Mouse (Mus musculus) kidney, embryonic 14.5 days (tissue): ENCODE data around the gene Med12l. TPM values are rescaled to one million over a fixed set of nuclear protein-coding genes. Genes with fewer than 3 reads are reported as not detected.

Experiments used
- ATAC-seq: fragments of 200-750 bp; cut with Nextera tagmentation; 2 replicates; pipeline ENCODE4 v1.8.0; 2017; ENCODE audit warnings: moderate number of reproducible peaks, mild to moderate bottlenecking, moderate TSS enrichment, moderate library complexity; ENCODE audit not compliant: low FRiP score, low TSS enrichment
- H3K27ac ChIP-seq: fragments of 300-500 bp; sonication (generic); 2 replicates; pipeline ENCODE4 v1.5.1; 2014; ENCODE audit warnings: low read depth, mild to moderate bottlenecking, low read length, moderate library complexity, mixed read lengths
- H3K27me3 ChIP-seq: fragments of 300-500 bp; sonication (generic); 2 replicates; pipeline ENCODE4 v1.6.1; 2014; ENCODE audit warnings: mild to moderate bottlenecking, low read length; ENCODE audit not compliant: control insufficient read depth, insufficient read depth
- H3K36me3 ChIP-seq: fragments of 300-500 bp; sonication (generic); 2 replicates; pipeline ENCODE4 v1.6.1; 2014; ENCODE audit warnings: low read length, mixed read lengths; ENCODE audit not compliant: control insufficient read depth, insufficient read depth
- H3K4me1 ChIP-seq: fragments of 300-500 bp; sonication (generic); 2 replicates; pipeline ENCODE4 v1.6.1; 2014; ENCODE audit warnings: low read length, mixed read lengths; ENCODE audit not compliant: control insufficient read depth, insufficient read depth
- H3K4me2 ChIP-seq: fragments of 300-500 bp; sonication (generic); replicated peaks from 2 replicates; pipeline ENCODE4 v1.6.1; 2014; ENCODE audit warnings: low read depth, mild to moderate bottlenecking, low read length
- H3K4me3 ChIP-seq: fragments of 300-500 bp; sonication (generic); 2 replicates; pipeline ENCODE4 v1.5.1; 2014; ENCODE audit warnings: mild to moderate bottlenecking, low read length
- H3K9ac ChIP-seq: fragments of 300-500 bp; sonication (generic); 2 replicates; pipeline ENCODE4 v1.6.1; 2014; ENCODE audit warnings: low read depth, mild to moderate bottlenecking, low read length, moderate library complexity
- H3K9me3 ChIP-seq: fragments of 300-500 bp; sonication (generic); 2 replicates; pipeline ENCODE4 v1.6.1; 2016; ENCODE audit warnings: low read length; ENCODE audit not compliant: control insufficient read depth
- WGBS: fragments of 180-500 bp; shearing (Covaris S2); extraction: QIAGEN DNeasy Blood & Tissue Kit; methylation state at CpG from one replicate; pipeline ENCODE4 v1.1.7; 2014; 5-methylcytosine and 5-hydroxymethylcytosine counted together
- polyA plus RNA-seq: library from polyadenylated mRNA; unstranded; fragments of >200 nt; fragmentation: Nextera tagmentation; extraction: Ambion mirVana; gene quantifications from 2 replicates; pipeline ENCODE4 v1.2.1, GENCODE M21; 2014

Gene Med12l
- polyA plus RNA-seq, 1 experiment from 2014 or later = 4.1 TPM

DNA sequence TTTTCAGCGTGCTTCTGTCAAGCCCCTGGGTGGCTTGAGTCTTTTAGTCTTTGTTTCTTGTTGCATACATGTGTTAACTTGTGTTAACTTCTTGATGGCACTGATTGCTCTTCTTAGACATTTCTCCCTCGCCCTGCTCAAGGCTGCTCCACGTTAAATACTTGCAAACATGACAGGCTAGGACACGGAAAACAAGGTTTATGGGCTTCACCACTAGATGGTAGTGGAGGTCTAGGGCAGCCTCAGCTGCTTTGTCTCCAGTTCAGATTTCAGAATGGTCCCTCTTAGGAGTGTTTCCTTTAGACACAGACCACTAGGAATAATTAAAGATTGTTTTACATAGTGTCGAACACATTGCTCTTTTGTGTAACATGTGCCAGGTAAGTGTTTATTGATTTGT, 169.6 kb downstream of the Med12l start:
- H3K9me3 ChIP-seq = no peaks in the 10 kb centered on the region
- no peak overlapping the region for H3K9ac ChIP-seq
- peaks cover 3% of the 10 kb centered on the region; the same call in 1 of the 2 replicates for H3K4me1 ChIP-seq
- H3K4me3 ChIP-seq = no peak overlapping the region
- H3K27me3 ChIP-seq = no peaks in the 10 kb centered on the region
- H3K4me2 ChIP-seq = no peak overlapping the region
- H3K27ac ChIP-seq = no peak overlapping the region
- ATAC-seq = peak; percentile 46; the same call in 1 of the 2 replicates
- 34% methylated on average over 5 of the region's 5 CpGs for WGBS
- no peaks in the 10 kb centered on the region for H3K36me3 ChIP-seq

- Histone ChIP-seq H3K36me3 (no peaks in the 10 kb centered on the region), H3K9ac (no peak overlapping the region), H3K4me2 (no peak overlapping the region), H3K4me1 (no peaks in the 10 kb centered on the region), H3K4me3 (no peak overlapping the region), H3K27ac (no peak overlapping the region), H3K27me3 (no peaks in the 10 kb centered on the region), H3K9me3 (no peaks in the 10 kb centered on the region)
- ATAC-seq = no peak
- WGBS = 83% methylated on average over 5 of the region's 5 CpGs
Measured at GRCm38 (mm10) chr3:59176871-59177270, 171.2 kb downstream of the Med12l start.

DNA sequence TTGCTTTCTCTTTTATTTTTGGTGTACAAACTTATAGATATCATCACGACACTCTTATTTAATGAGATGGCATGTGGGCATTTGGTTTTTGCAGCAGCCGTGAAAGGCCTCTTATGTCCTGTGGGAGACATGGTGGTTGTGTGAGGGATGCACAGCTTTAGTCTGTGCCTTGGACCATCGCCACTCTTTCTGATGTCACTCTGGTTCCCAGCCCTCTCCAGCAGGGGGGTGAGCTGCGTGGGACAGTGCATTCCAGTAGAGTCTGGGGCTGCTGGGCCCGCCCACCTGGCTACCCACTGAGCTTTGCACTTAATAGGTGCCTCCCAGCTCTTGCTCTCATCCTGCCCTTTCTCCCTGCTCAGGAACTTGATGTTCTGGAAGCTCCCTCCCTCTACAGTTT, 175.5 kb downstream of the Med12l start:
- H3K36me3 ChIP-seq = no peaks in the 10 kb centered on the region
- H3K4me1 ChIP-seq = no peaks in the 10 kb centered on the region
- H3K4me2 ChIP-seq = no peak overlapping the region
- H3K27me3 ChIP-seq = no peaks in the 10 kb centered on the region
- no peak overlapping the region for H3K4me3 ChIP-seq
- WGBS = 73% methylated on average over 5 of the region's 5 CpGs
- no peak for ATAC-seq
- no peak overlapping the region for H3K9ac ChIP-seq
- no peak overlapping the region for H3K27ac ChIP-seq
- no peaks in the 10 kb centered on the region for H3K9me3 ChIP-seq

DNA sequence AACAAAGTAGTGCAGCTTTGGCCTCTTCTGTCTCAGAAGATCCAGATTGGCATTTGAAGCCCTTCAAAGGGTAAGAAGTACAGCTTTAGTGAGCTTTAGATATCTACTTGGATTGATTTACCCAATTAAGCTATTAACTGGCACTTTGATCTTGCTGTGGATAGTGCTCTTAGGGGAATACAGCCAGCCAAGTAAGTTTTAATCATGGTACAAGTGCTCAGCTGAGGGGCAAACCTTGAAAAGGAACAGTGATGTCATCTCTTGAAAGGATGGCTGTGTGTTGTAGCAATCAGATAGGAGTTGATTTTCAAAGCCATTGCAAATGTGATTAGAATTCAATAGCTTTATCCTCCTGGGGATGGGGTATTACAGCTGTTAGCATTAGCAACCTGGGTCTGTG, 176.5 kb downstream of the Med12l start:
- no peaks in the 10 kb centered on the region for H3K27me3 ChIP-seq
- H3K27ac ChIP-seq = no peak overlapping the region
- no peaks in the 10 kb centered on the region for H3K9me3 ChIP-seq
- ATAC-seq = no peak
- H3K36me3 ChIP-seq = no peaks in the 10 kb centered on the region
- no peaks in the 10 kb centered on the region for H3K4me1 ChIP-seq
- H3K4me3 ChIP-seq = no peak overlapping the region
- no peak overlapping the region for H3K4me2 ChIP-seq
- no peak overlapping the region for H3K9ac ChIP-seq

DNA sequence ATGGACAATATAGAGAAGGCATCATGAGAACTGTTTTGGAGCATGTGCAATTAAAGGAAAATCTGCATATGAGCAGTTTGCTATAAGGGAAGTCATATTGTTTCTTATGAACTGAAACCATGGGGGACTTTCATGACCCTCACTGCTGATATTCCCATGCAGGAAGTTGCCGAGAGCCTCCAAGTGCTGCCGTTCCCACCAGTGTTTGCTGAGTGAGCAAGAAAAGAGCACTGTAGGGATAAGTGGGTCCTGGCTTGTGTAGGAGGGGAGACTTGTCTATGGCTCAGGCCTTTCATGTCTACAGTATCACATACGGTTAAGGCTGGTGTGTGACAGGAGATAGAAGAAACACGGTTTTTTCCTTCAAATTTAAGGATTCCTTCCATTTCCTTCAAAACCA, 180.0 kb downstream of the Med12l start:
- ATAC-seq = no peak
- Histone ChIP-seq H3K4me1 (no peaks in the 10 kb centered on the region), H3K4me2 (no peak overlapping the region), H3K27me3 (no peaks in the 10 kb centered on the region), H3K36me3 (no peaks in the 10 kb centered on the region), H3K27ac (no peak overlapping the region), H3K4me3 (no peak overlapping the region), H3K9ac (no peak overlapping the region), H3K9me3 (no peaks in the 10 kb centered on the region)
- WGBS = 84% methylated on average over 4 of the region's 4 CpGs

DNA sequence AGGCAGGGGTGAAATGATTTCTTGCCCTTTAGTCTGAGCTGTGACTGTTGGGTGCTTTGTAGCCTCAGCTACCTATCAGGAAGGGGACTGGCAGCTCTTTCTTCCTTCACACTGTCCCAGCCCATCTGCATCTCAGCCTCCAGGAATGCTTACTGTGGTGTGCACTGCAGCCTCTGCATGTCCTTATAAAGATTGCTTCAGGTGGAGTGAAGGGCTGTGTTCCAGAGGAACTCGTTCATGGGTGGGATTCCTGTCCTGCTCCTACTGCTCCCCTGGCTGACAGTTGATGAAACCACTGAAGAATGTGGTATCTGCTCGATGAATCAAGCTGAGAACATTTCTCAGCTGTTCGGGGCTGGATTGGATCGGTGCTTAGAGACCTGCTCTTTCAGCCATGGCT, 181.7 kb downstream of the Med12l start:
- Histone ChIP-seq H3K4me3 (no peak overlapping the region), H3K4me1 (no peaks in the 10 kb centered on the region), H3K27ac (no peak overlapping the region), H3K4me2 (no peak overlapping the region), H3K27me3 (no peaks in the 10 kb centered on the region), H3K9me3 (no peaks in the 10 kb centered on the region), H3K9ac (no peak overlapping the region), H3K36me3 (no peaks in the 10 kb centered on the region)
- WGBS = 85% methylated on average over 4 of the region's 4 CpGs
- no peak for ATAC-seq

GRCm38 (mm10) chr3:59191674-59192073, 186.0 kb downstream of the Med12l start:
- 98% methylated on average over 6 of the region's 6 CpGs for WGBS
- no peak overlapping the region for H3K4me3 ChIP-seq
- H3K4me1 ChIP-seq = no peaks in the 10 kb centered on the region
- no peak overlapping the region for H3K4me2 ChIP-seq
- H3K9me3 ChIP-seq = no peaks in the 10 kb centered on the region
- no peak for ATAC-seq
- no peaks in the 10 kb centered on the region for H3K27me3 ChIP-seq
- no peak overlapping the region for H3K27ac ChIP-seq
- H3K36me3 ChIP-seq = no peaks in the 10 kb centered on the region
- no peak overlapping the region for H3K9ac ChIP-seq

- Histone ChIP-seq H3K27me3 (no peaks in the 10 kb centered on the region), H3K4me3 (no peak overlapping the region), H3K4me1 (no peaks in the 10 kb centered on the region), H3K4me2 (no peak overlapping the region), H3K9ac (no peak overlapping the region), H3K9me3 (no peaks in the 10 kb centered on the region), H3K36me3 (no peaks in the 10 kb centered on the region), H3K27ac (no peak overlapping the region)
- WGBS = 90% methylated on average over 7 of the region's 7 CpGs
- ATAC-seq = no peak
Measured at GRCm38 (mm10) chr3:59194099-59194498, 188.5 kb downstream of the Med12l start.

DNA sequence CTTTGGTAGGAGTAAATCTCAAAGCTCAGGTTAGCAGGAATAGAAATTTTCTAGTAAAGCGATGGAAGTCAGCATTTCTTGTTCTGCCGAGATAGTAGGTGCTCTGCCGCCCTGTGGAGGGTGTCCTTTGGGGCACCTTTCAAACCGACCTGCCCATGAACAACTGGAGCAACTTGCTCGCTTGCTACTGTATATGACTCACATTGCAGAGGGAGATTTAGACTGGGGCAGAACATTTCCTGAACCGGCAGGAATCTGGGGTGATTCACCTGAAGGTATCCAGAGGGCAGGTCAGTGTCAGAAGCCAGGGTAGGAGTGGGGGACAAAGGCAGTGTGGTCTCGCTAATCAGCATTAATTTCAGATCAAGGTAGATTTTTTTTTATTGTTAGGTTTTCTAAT, 189.3 kb downstream of the Med12l start, which contains the start of gene Gpr87:
Gene Gpr87, minus strand, starts transcription at position 167 of the 400 bp plus-strand sequence.
- no peaks in the 10 kb centered on the region for H3K9me3 ChIP-seq
- no peaks in the 10 kb centered on the region for H3K27me3 ChIP-seq
- H3K9ac ChIP-seq = no peak within 1 kb of the TSS
- ATAC-seq = no peak
- H3K27ac ChIP-seq = no peak within 1 kb of the TSS
- H3K36me3 ChIP-seq = no peaks in the 10 kb centered on the region
- no peaks in the 10 kb centered on the region for H3K4me1 ChIP-seq
- no peak within 1 kb of the TSS for H3K4me3 ChIP-seq
- no peak within 1 kb of the TSS for H3K4me2 ChIP-seq
- WGBS = 86% methylated on average over 7 of the region's 7 CpGs
